Mouse (Mus musculus) heart, embryonic 16.5 days (tissue): ENCODE measurements around the gene Ppm1j. TPM values are rescaled to one million over a fixed set of nuclear protein-coding genes. Genes with fewer than 3 reads are reported as not detected.
A peak's percentile ranks its signal among the peaks of the same experiment; 100 is the strongest.

Experiments
- ATAC-seq: fragments of 200-750 bp; cut with Nextera tagmentation; replicated peaks from 2 replicates; pipeline ENCODE4 v1.8.0; 2017; ENCODE audit warnings: moderate number of reproducible peaks; ENCODE audit not compliant: insufficient read depth, low FRiP score; ENCODE audit errors: extremely low read depth
- H3K27ac ChIP-seq: fragments of 300-500 bp; sonication (generic); 2 replicates; pipeline ENCODE4 v1.5.1; 2014; ENCODE audit warnings: mild to moderate bottlenecking, low read length, control low read depth, moderate library complexity
- H3K27me3 ChIP-seq: fragments of 300-500 bp; sonication (generic); 2 replicates; pipeline ENCODE4 v1.6.1; 2014; ENCODE audit warnings: low read length, mixed read lengths; ENCODE audit not compliant: control insufficient read depth, insufficient read depth
- H3K36me3 ChIP-seq: fragments of 300-500 bp; sonication (generic); 2 replicates; pipeline ENCODE4 v1.6.1; 2014; ENCODE audit not compliant: control insufficient read depth, insufficient read depth
- H3K4me1 ChIP-seq: fragments of 300-500 bp; sonication (generic); 2 replicates; pipeline ENCODE4 v1.6.1; 2014; ENCODE audit warnings: low read length, mixed read lengths; ENCODE audit not compliant: control insufficient read depth, insufficient read depth
- H3K4me2 ChIP-seq: fragments of 300-500 bp; sonication (generic); 2 replicates; pipeline ENCODE4 v1.6.1; 2014; ENCODE audit warnings: low read depth, mild to moderate bottlenecking, control low read depth, low read length
- H3K4me3 ChIP-seq: fragments of 300-500 bp; sonication (generic); 2 replicates; pipeline ENCODE4 v1.5.1; 2014; ENCODE audit warnings: mild to moderate bottlenecking, control low read depth, low read length
- H3K9ac ChIP-seq: fragments of 300-500 bp; sonication (generic); 2 replicates; pipeline ENCODE4 v1.6.1; 2014; ENCODE audit warnings: low read length, control low read depth
- H3K9me3 ChIP-seq: fragments of 300-500 bp; sonication (generic); replicated peaks from 2 replicates; pipeline ENCODE4 v1.6.1; 2016; ENCODE audit warnings: low read length; ENCODE audit not compliant: control insufficient read depth
- WGBS: fragments of 180-500 bp; shearing (Covaris S2); extraction: QIAGEN DNeasy Blood & Tissue Kit; methylation state at CpG from one replicate; pipeline ENCODE4 v1.1.7; 2014; 5-methylcytosine and 5-hydroxymethylcytosine counted together
- polyA plus RNA-seq: library from polyadenylated mRNA; unstranded; fragments of >200 nt; fragmentation: Nextera tagmentation; extraction: Ambion mirVana; gene quantifications from 2 replicates; pipeline ENCODE4 v1.2.1, GENCODE M21; 2015

Ppm1j gene
- polyA plus RNA-seq, 1 experiment from 2014 or later: 36.9 TPM

DNA sequence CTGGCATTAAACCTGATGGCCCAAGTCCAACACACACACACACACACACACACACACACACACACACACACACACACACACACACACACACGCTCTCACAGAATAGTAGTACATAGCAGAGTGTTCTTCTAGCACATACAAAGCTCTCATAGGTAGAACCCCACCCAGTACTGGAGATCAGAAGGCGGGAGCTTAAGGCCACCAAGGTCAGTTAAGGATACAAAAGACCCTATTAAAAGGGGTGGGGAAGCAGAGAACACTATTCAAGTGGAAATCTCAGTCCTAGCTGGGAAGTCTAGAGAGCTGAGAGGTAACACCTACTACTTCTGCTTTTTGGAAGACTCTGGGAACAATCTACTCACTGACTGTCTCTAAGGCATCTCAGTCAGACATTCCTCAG lies 34.5 kb downstream of the Ppm1j start:
- H3K27ac ChIP-seq: no peak overlapping the region
- no peaks in the 10 kb centered on the region for H3K9me3 ChIP-seq
- no peaks in the 10 kb centered on the region for H3K27me3 ChIP-seq
- H3K36me3 ChIP-seq: no peaks in the 10 kb centered on the region
- H3K4me3 ChIP-seq: no peak overlapping the region
- H3K4me1 ChIP-seq: peaks cover 34% of the 10 kb centered on the region
- WGBS: 83% methylated on average over 2 of the region's 2 CpGs
- H3K9ac ChIP-seq: no peak overlapping the region; the same call in 1 of the 2 replicates
- ATAC-seq: no peak
- no peak overlapping the region for H3K4me2 ChIP-seq

GRCm38 (mm10) chr3:104816130-104816529 lies 35.3 kb downstream of the Ppm1j start:
- Histone ChIP-seq H3K27ac (no peak overlapping the region), H3K27me3 (no peaks in the 10 kb centered on the region), H3K4me1 (peaks cover 41% of the 10 kb centered on the region), H3K36me3 (0 out of 2 replicates have a peak, but pooled peaks cover 2% of the 10 kb centered on the region), H3K4me3 (no peak overlapping the region), H3K9ac (no peak overlapping the region), H3K9me3 (no peaks in the 10 kb centered on the region), H3K4me2 (no peak overlapping the region)
- 91% methylated on average over 7 of the region's 7 CpGs for WGBS
- no peak for ATAC-seq

DNA sequence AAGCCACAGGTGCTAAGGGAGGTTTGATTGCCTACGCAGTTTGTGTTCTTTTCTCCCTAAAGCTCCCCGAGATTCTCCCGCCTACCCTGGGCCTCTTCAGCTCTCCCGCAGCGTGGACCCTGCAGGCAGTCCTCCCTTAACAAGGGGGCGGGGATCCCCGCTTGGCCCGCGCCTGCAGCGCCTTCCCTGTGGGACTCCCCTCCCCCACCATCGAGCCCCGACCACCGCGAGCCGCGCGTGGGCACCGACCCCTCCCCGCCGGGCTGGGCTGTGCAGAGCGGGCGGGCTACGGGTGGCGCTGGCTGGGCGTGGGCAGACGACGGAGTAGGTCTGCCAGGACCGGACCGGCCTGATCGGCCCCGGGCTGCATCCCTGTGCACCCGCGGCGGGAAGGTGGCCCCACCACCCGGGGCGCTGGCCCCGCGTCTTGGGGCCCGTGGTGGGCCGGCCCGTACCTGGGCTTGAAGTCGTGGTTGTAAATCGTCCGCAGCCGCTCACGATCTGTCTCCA lies 36.7 kb downstream of the Ppm1j start:
- ATAC-seq: peak; percentile 62
- Histone ChIP-seq H3K27ac (peak overlapping the region; percentile 98), H3K27me3 (no peaks in the 10 kb centered on the region), H3K9me3 (no peaks in the 10 kb centered on the region), H3K9ac (peak overlapping the region; percentile 98), H3K36me3 (peaks cover 2% of the 10 kb centered on the region; the same call in 1 of the 2 replicates), H3K4me3 (peak overlapping the region; percentile 95), H3K4me1 (peaks cover 42% of the 10 kb centered on the region), H3K4me2 (peak overlapping the region; percentile 85)
- WGBS: under 1% methylated on average over 46 of the region's 46 CpGs

GRCm38 (mm10) chr3:104817991-104818748 lies 37.3 kb downstream of the Ppm1j start, which contains the start of gene Mov10:
Gene Mov10, minus strand, starts transcription at chr3:104818563.
- Histone ChIP-seq H3K27me3 (no peaks in the 10 kb centered on the region), H3K4me3 (peak within 1 kb of the TSS; percentile 95), H3K9me3 (no peaks in the 10 kb centered on the region), H3K4me2 (peak within 1 kb of the TSS; percentile 85), H3K4me1 (peaks cover 42% of the 10 kb centered on the region), H3K27ac (peak within 1 kb of the TSS; percentile 98), H3K9ac (peak within 1 kb of the TSS; percentile 98), H3K36me3 (peaks cover 2% of the 10 kb centered on the region; the same call in 1 of the 2 replicates)
- peak; percentile 84 for ATAC-seq
- WGBS: under 1% methylated on average over 40 of the region's 40 CpGs

- peak overlapping the region; percentile 98 for H3K27ac ChIP-seq
- peak overlapping the region; percentile 95 for H3K4me3 ChIP-seq
- peaks cover 2% of the 10 kb centered on the region; the same call in 1 of the 2 replicates for H3K36me3 ChIP-seq
- no peaks in the 10 kb centered on the region for H3K27me3 ChIP-seq
- H3K4me1 ChIP-seq: peaks cover 42% of the 10 kb centered on the region
- no peak for ATAC-seq
- H3K9me3 ChIP-seq: no peaks in the 10 kb centered on the region
- peak overlapping the region; percentile 98 for H3K9ac ChIP-seq
- peak overlapping the region; percentile 85 for H3K4me2 ChIP-seq
- WGBS: under 1% methylated on average over 3 of the region's 3 CpGs
Observed at GRCm38 (mm10) chr3:104818749-104819134, 37.9 kb downstream of the Ppm1j start.

GRCm38 (mm10) chr3:104820426-104820825 lies 39.6 kb downstream of the Ppm1j start:
- Histone ChIP-seq H3K27ac (peak overlapping the region; percentile 49), H3K9me3 (no peaks in the 10 kb centered on the region), H3K36me3 (peaks cover 2% of the 10 kb centered on the region; the same call in 1 of the 2 replicates), H3K27me3 (no peaks in the 10 kb centered on the region), H3K4me1 (peaks cover 41% of the 10 kb centered on the region), H3K4me3 (no peak overlapping the region), H3K9ac (no peak overlapping the region), H3K4me2 (no peak overlapping the region)
- no peak for ATAC-seq
- 57% methylated on average over 1 of the region's 1 CpGs for WGBS

- H3K9ac ChIP-seq: no peak overlapping the region
- peaks cover 25% of the 10 kb centered on the region for H3K4me1 ChIP-seq
- no peak overlapping the region for H3K27ac ChIP-seq
- H3K4me3 ChIP-seq: no peak overlapping the region
- no peaks in the 10 kb centered on the region for H3K9me3 ChIP-seq
- ATAC-seq: no peak
- no peaks in the 10 kb centered on the region for H3K27me3 ChIP-seq
- peaks cover 14% of the 10 kb centered on the region for H3K36me3 ChIP-seq
- no peak overlapping the region for H3K4me2 ChIP-seq
- 87% methylated on average over 3 of the region's 3 CpGs for WGBS
Observed at GRCm38 (mm10) chr3:104822413-104822812, 41.6 kb downstream of the Ppm1j start.

Other genes with a start within 250 kb of the Ppm1j start
- 79.9 and 84.1 TPM in 2 replicates for gene Slc16a1, start 142.4 kb upstream of the Ppm1j start, polyA plus RNA-seq
- 0.99 and 1.8 TPM in 2 replicates for gene Fam19a3, start 784 bp downstream of the Ppm1j start, polyA plus RNA-seq
- gene Rhoc, start 7.3 kb downstream of the Ppm1j start, polyA plus RNA-seq: 165 TPM in 2 replicates
- 25.4 and 29.7 TPM in 2 replicates for gene Mov10, start 37.5 kb downstream of the Ppm1j start, polyA plus RNA-seq
- gene St7l, start 82.9 kb downstream of the Ppm1j start, polyA plus RNA-seq: 24.8 and 29.1 TPM in 2 replicates
- gene Capza1, start 83.4 kb downstream of the Ppm1j start, polyA plus RNA-seq: 170 and 187 TPM in 2 replicates
- gene Wnt2b, start 180.9 kb downstream of the Ppm1j start, polyA plus RNA-seq: 1.0 and 1.1 TPM in 2 replicates